Mouse (Mus musculus) neutrophil, adult 65 days (primary cell): ENCODE results near the gene Zfp866. TPM values are rescaled to one million over a fixed set of nuclear protein-coding genes. Genes with fewer than 3 reads are reported as not detected.

ENCODE experiments used
- total RNA-seq: library from RNA; stranded (reverse); gene quantifications from 2 replicates; pipeline ENCODE4 v1.2.4, GENCODE M21; 2023

Zfp866 gene
- 16.2 and 22.4 TPM in 2 replicates for total RNA-seq

GRCm38 (mm10) chr8:69790773-69791367, at the start of gene Zfp866, which contains the start of gene Atp13a1:
TSS of gene Zfp866 (minus strand) at chr8:69791178.
TSS of gene Atp13a1 (plus strand) at chr8:69791163.

GRCm38 (mm10) chr8:69832298-69832853, 41.4 kb upstream of the Zfp866 start, which contains the start of gene Pbx4:
TSS of gene Pbx4 (plus strand) at chr8:69832491.

GRCm38 (mm10) chr8:69822386-69823191, 31.6 kb upstream of the Zfp866 start, which contains the start of gene Lpar2:
TSS of gene Lpar2 (plus strand) at chr8:69822429.

GRCm38 (mm10) chr8:69808094-69808863, 17.3 kb upstream of the Zfp866 start, which contains the start of gene Gmip:
TSS of gene Gmip (plus strand) at chr8:69808679.

GRCm38 (mm10) chr8:69774503-69775148, 16.4 kb downstream of the Zfp866 start, which contains the start of gene Gm20422:
TSS of gene Gm20422 (minus strand) at chr8:69774886.

GRCm38 (mm10) chr8:69749544-69750454, 41.2 kb downstream of the Zfp866 start, which contains the start of gene Zfp963:
TSS of gene Zfp963 (minus strand) at chr8:69749970.

Other genes starting within 250 kb of the Zfp866 start
- 43.0 and 61.8 TPM in 2 replicates for gene Zfp868, start 165.6 kb downstream of the Zfp866 start, total RNA-seq
- not detected in 2 replicates for gene Zfp964, start 136.7 kb downstream of the Zfp866 start, total RNA-seq
- gene Zfp869, start 80.5 kb downstream of the Zfp866 start, total RNA-seq: 35.8 and 46.9 TPM in 2 replicates
- 1.0 and 2.1 TPM in 2 replicates for gene Zfp963, start 41.2 kb downstream of the Zfp866 start, total RNA-seq
- gene Gm20422, start 16.3 kb downstream of the Zfp866 start, total RNA-seq: 0.75 and 2.0 TPM in 2 replicates
- 25.5 and 29.7 TPM in 2 replicates for gene Atp13a1, start within 50 bp of the Zfp866 start, total RNA-seq
- 542 and 837 TPM in 2 replicates for gene Gmip, start 17.5 kb upstream of the Zfp866 start, total RNA-seq
- gene Lpar2, start 31.3 kb upstream of the Zfp866 start, total RNA-seq: 4.9 and 7.8 TPM in 2 replicates
- gene Pbx4, start 41.3 kb upstream of the Zfp866 start, total RNA-seq: 0.50 and 1.5 TPM in 2 replicates
- not detected in 2 replicates for gene Cilp2, start 96.5 kb upstream of the Zfp866 start, total RNA-seq
- 0.79 and 1.6 TPM in 2 replicates for gene Tssk6, start 111.0 kb upstream of the Zfp866 start, total RNA-seq
- gene Ndufa13, start 111.4 kb upstream of the Zfp866 start, total RNA-seq: 51.7 and 65.8 TPM in 2 replicates
- not detected in 2 replicates for gene Yjefn3, start 111.5 kb upstream of the Zfp866 start, total RNA-seq
- gene Gatad2a, start 205.2 kb upstream of the Zfp866 start, total RNA-seq: 63.0 and 64.7 TPM in 2 replicates